Mouse (Mus musculus) myocyte (in vitro differentiated cells): Measurements from ENCODE around the gene Map1b. TPM values are rescaled to one million over a fixed set of nuclear protein-coding genes. Genes with fewer than 3 reads are reported as not detected.

Experiments used
- H3K27me3 ChIP-seq: one replicate; pipeline ENCODE4 v1.6.1; 2011; ENCODE audit not compliant: control insufficient read depth, insufficient read depth, insufficient read length
- H3K36me3 ChIP-seq: one replicate; pipeline ENCODE4 v1.6.1; 2011; ENCODE audit not compliant: control insufficient read depth, insufficient read depth
- H3K4me2 ChIP-seq: one replicate; pipeline ENCODE4 v1.6.1; 2011; ENCODE audit warnings: low read depth, control low read depth
- H3K4me3 ChIP-seq: one replicate; pipeline ENCODE4 v1.5.1; 2011; ENCODE audit warnings: mild to moderate bottlenecking, control low read depth, moderate library complexity
- H3K79me2 ChIP-seq: one replicate; pipeline ENCODE4 v1.6.1; 2011; ENCODE audit not compliant: control insufficient read depth, insufficient read depth
- H3ac ChIP-seq: one replicate; pipeline ENCODE4 v1.6.1; 2011; ENCODE audit not compliant: control insufficient read depth, insufficient read length
- CEBPB ChIP-seq: IDR thresholded peaks from 2 replicates; pipeline ENCODE4 v1.6.1; 2011; ENCODE audit warnings: mild to moderate bottlenecking, moderate library complexity; ENCODE audit not compliant: poor library complexity, insufficient read depth, severe bottlenecking
- E2F4 ChIP-seq: IDR thresholded peaks from one replicate; pipeline ENCODE4 v1.6.1; 2011; ENCODE audit warnings: mild to moderate bottlenecking, control low read depth, moderate library complexity; ENCODE audit not compliant: insufficient read depth
- MAX ChIP-seq: IDR thresholded peaks from one replicate; pipeline ENCODE4 v1.6.1; 2011; ENCODE audit warnings: low read depth, mild to moderate bottlenecking, control low read depth
- MYOD1 ChIP-seq, 3 experiments: IDR thresholded peaks; one replicate each; pipeline ENCODE4 v1.6.1; 2011; ENCODE audit warnings: control low read depth in 2 of 3, low read depth in 2 of 3, mild to moderate bottlenecking in 2 of 3, moderate library complexity in 1 of 3; ENCODE audit not compliant: insufficient read length in 2 of 3, control insufficient read depth in 1 of 3
- MYOG ChIP-seq, 3 experiments: IDR thresholded peaks; one replicate each; pipeline ENCODE4 v1.6.1; 2011; ENCODE audit warnings: control low read depth in 2 of 3, low read depth in 2 of 3, mild to moderate bottlenecking in 2 of 3; ENCODE audit not compliant: insufficient read length in 2 of 3, control insufficient read depth in 1 of 3, insufficient read depth in 1 of 3
- POLR2A ChIP-seq: IDR thresholded peaks from one replicate; pipeline ENCODE4 v1.6.1; 2011; ENCODE audit warnings: low read depth, mild to moderate bottlenecking, control low read depth, moderate library complexity; ENCODE audit not compliant: insufficient read length
- POLR2AphosphoS2 ChIP-seq: IDR thresholded peaks from one replicate; pipeline ENCODE4 v1.6.1; 2011; ENCODE audit warnings: low read depth, control low read depth; ENCODE audit not compliant: insufficient read length
- REST ChIP-seq: IDR thresholded peaks from one replicate; pipeline ENCODE4 v1.6.1; 2011; ENCODE audit warnings: mild to moderate bottlenecking, control low read depth, moderate library complexity; ENCODE audit not compliant: insufficient read depth, insufficient read length
- SRF ChIP-seq: IDR thresholded peaks from one replicate; pipeline ENCODE4 v1.6.1; 2011; ENCODE audit warnings: low read depth; ENCODE audit not compliant: control insufficient read depth, insufficient read length
- TCF12 ChIP-seq: IDR thresholded peaks from one replicate; pipeline ENCODE4 v1.6.1; 2011; ENCODE audit warnings: mild to moderate bottlenecking, control low read depth; ENCODE audit not compliant: poor library complexity, insufficient read depth, severe bottlenecking
- TCF3 ChIP-seq: IDR thresholded peaks from one replicate; pipeline ENCODE4 v1.6.1; 2011; ENCODE audit warnings: low read depth, control low read depth; ENCODE audit not compliant: insufficient read length
- USF1 ChIP-seq: IDR thresholded peaks from one replicate; pipeline ENCODE4 v1.6.1; 2011; ENCODE audit warnings: low read depth, mild to moderate bottlenecking, control low read depth, moderate library complexity
- polyA plus RNA-seq: library from polyadenylated mRNA; unstranded; fragments of >200 nt; fragmentation: generic; extraction: Trizol; gene quantifications from one replicate; pipeline ENCODE4 v1.2.1, GENCODE M21; 2012; ENCODE audit warnings: missing spikeins

Map1b gene
- polyA plus RNA-seq, 1 experiment, result 40.6 TPM

GRCm38 (mm10) chr13:99485331-99485733, 31.0 kb downstream of the Map1b start:
- TF ChIP-seq USF1, result no peak
- peak; percentile 25 for TF ChIP-seq POLR2AphosphoS2
- no peak for TF ChIP-seq MYOG (IDR thresholded peaks at IDR 0.05; ENCODE audit: control insufficient read depth in 1 of 3, insufficient read depth in 1 of 3, insufficient read length in 2 of 3, low read depth in 2 of 3)
- TF ChIP-seq MYOD1 (IDR thresholded peaks at IDR 0.05; ENCODE audit: control insufficient read depth in 1 of 3, insufficient read length in 2 of 3, low read depth in 2 of 3), result no peak
- TF ChIP-seq POLR2A, result no peak
- no peak for TF ChIP-seq SRF
- Histone ChIP-seq H3K4me3 (no peak overlapping the region), H3K36me3 (peaks cover 7% of the 10 kb centered on the region), H3K79me2 (peaks cover 97% of the 10 kb centered on the region), H3K4me2 (no peak overlapping the region), H3ac (no peak overlapping the region), H3K27me3 (no peaks in the 10 kb centered on the region)

- Histone ChIP-seq H3K4me2 (no peak overlapping the region), H3K4me3 (no peak overlapping the region), H3K36me3 (peaks cover 7% of the 10 kb centered on the region), H3ac (no peak overlapping the region), H3K27me3 (no peaks in the 10 kb centered on the region), H3K79me2 (peaks cover 94% of the 10 kb centered on the region)
- TF ChIP-seq MAX (no peak), POLR2A (no peak), CEBPB (no peak), E2F4 (no peak), USF1 (no peak), TCF3 (no peak), POLR2AphosphoS2 (no peak), SRF (no peak), TCF12 (no peak), REST (no peak), MYOG (IDR thresholded peaks at IDR 0.05; ENCODE audit: control insufficient read depth in 1 of 3, insufficient read depth in 1 of 3, insufficient read length in 2 of 3, low read depth in 2 of 3) (no peak)
Measured at GRCm38 (mm10) chr13:99484905-99485304, 31.4 kb downstream of the Map1b start.

GRCm38 (mm10) chr13:99483433-99483832, 32.9 kb downstream of the Map1b start:
- no peak for TF ChIP-seq REST
- TF ChIP-seq E2F4, result no peak
- no peak for TF ChIP-seq MYOG (IDR thresholded peaks at IDR 0.05; ENCODE audit: control insufficient read depth in 1 of 3, insufficient read depth in 1 of 3, insufficient read length in 2 of 3, low read depth in 2 of 3)
- TF ChIP-seq POLR2A, result no peak
- no peak for TF ChIP-seq USF1
- TF ChIP-seq POLR2AphosphoS2, result no peak
- TF ChIP-seq CEBPB, result no peak
- no peak for TF ChIP-seq MYOD1 (IDR thresholded peaks at IDR 0.05; ENCODE audit: control insufficient read depth in 1 of 3, insufficient read length in 2 of 3, low read depth in 2 of 3)
- TF ChIP-seq SRF, result no peak
- no peak for TF ChIP-seq MAX
- no peak for TF ChIP-seq TCF12
- TF ChIP-seq TCF3, result no peak
- Histone ChIP-seq H3K4me2 (no peak overlapping the region), H3K79me2 (peaks cover 93% of the 10 kb centered on the region), H3ac (no peak overlapping the region), H3K27me3 (no peaks in the 10 kb centered on the region), H3K4me3 (no peak overlapping the region), H3K36me3 (peaks cover 7% of the 10 kb centered on the region)

GRCm38 (mm10) chr13:99475488-99475887, 40.9 kb downstream of the Map1b start:
- H3K4me2 ChIP-seq, result peak overlapping the region; percentile 8
- H3K27me3 ChIP-seq, result no peaks in the 10 kb centered on the region
- H3K4me3 ChIP-seq, result no peak overlapping the region
- H3ac ChIP-seq, result no peak overlapping the region
- peaks cover 9% of the 10 kb centered on the region for H3K36me3 ChIP-seq
- TF ChIP-seq E2F4, result no peak
- no peak for TF ChIP-seq POLR2AphosphoS2
- TF ChIP-seq USF1, result no peak
- TF ChIP-seq MAX, result no peak
- TF ChIP-seq MYOD1 (IDR thresholded peaks at IDR 0.05; ENCODE audit: control insufficient read depth in 1 of 3, insufficient read length in 2 of 3, low read depth in 2 of 3), result no peak
- TF ChIP-seq REST, result no peak
- peaks cover 87% of the 10 kb centered on the region for H3K79me2 ChIP-seq

GRCm38 (mm10) chr13:99475033-99475432, 41.3 kb downstream of the Map1b start:
- Histone ChIP-seq H3ac (no peak overlapping the region), H3K27me3 (no peaks in the 10 kb centered on the region), H3K36me3 (peaks cover 9% of the 10 kb centered on the region), H3K79me2 (peaks cover 90% of the 10 kb centered on the region), H3K4me3 (no peak overlapping the region), H3K4me2 (no peak overlapping the region)
- TF ChIP-seq MAX (no peak), TCF3 (no peak), MYOD1 (IDR thresholded peaks at IDR 0.05; ENCODE audit: control insufficient read depth in 1 of 3, insufficient read length in 2 of 3, low read depth in 2 of 3) (no peak), POLR2A (no peak), USF1 (no peak), SRF (no peak), TCF12 (no peak), POLR2AphosphoS2 (no peak), REST (no peak), CEBPB (no peak), MYOG (IDR thresholded peaks at IDR 0.05; ENCODE audit: control insufficient read depth in 1 of 3, insufficient read depth in 1 of 3, insufficient read length in 2 of 3, low read depth in 2 of 3) (no peak), E2F4 (no peak)
